Mouse (Mus musculus) myocyte (in vitro differentiated cells): ENCODE data around the gene Mapk8ip3.

Experiments used
- E2F4 ChIP-seq: IDR thresholded peaks from one replicate; pipeline ENCODE4 v1.6.1; 2011; ENCODE audit warnings: mild to moderate bottlenecking, control low read depth, moderate library complexity; ENCODE audit not compliant: insufficient read depth
- MAX ChIP-seq: IDR thresholded peaks from one replicate; pipeline ENCODE4 v1.6.1; 2011; ENCODE audit warnings: low read depth, mild to moderate bottlenecking, control low read depth

DNA sequence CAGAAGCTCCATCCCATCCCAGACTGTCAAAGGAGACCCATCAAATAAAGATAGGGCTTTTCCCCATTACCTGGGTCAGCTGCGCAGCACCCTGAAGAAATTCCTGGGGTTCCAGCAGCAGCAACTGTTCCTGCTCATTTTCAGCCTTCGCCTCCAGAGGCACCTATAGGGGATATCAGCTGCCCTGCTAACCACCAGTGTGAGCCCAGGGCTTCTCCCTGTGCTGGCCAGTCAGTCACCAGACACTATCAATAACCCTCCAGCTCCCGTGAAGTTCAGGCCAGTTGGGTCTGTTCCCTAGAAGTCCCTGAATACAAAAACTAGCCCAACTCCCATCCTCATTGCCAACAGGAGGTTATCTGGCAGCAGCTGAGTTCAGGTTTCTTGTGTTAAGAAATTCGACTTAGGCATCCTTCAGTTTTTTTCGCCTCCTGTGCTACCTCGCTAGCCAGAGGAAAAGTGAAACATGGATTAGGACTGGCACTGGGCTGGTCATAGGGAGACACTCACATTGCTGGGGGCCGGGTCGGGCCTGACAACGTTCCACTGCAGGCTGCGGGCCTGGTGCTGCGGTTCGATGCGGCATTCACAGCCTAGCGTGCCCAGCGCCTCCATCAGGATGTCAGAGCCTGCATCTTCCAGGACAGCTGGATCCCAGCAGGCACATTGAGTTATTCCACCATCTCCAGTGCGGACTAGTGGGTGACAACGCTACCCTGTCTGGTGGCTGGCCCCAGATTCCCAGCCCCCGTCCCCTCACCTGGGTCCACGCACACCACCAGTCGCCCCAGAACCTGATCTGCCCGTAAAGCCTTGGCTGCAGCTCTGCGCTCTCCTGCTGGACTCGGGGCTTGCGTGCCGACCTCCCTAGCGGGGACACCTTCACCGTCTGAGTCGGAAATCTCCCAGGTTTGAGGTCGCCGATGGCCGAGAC lies 42.4 kb downstream of the Mapk8ip3 start:
- no peak for TF ChIP-seq MAX
- no peak for TF ChIP-seq E2F4
